Mouse (Mus musculus): ENCODE data around the gene Sorcs3.

DNA sequence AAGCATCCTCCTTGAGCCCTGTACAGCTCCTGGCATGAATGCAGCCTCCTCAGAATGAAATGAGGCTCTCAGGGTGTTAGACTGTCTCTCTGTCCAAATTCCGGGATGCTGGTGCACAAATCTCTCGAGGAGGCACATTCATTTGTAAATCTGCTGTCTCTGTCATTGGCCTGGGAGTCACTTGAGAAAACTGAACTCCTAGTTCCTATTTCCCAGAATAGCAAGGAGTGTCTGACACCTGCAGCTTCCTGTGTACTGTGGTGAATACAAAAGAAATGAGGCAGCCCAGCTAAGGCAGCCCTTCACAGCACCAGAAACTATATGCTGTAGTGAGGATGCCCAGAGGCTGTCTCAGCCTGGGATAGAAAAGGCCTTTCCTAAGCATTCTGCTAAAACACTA is 444.1 kb downstream of the Sorcs3 start:
- no peak for TF ChIP-seq CTCF (IDR thresholded peaks at IDR 0.05; ENCODE audit: borderline replicate concordance, insufficient read depth, low read length)
- no peak for TF ChIP-seq POLR2A (IDR thresholded peaks at IDR 0.05; ENCODE audit: low read depth, low read length)

All from embryonic fibroblast, embryonic 13.5 days (primary cell).